Mouse (Mus musculus): ENCODE results near the gene Slit3. TPM values are rescaled to one million over a fixed set of nuclear protein-coding genes. Genes with fewer than 3 reads are reported as not detected.

The Slit3 gene
- polyA plus RNA-seq, 1 experiment from 2014 or later: 14.2 TPM

GRCm38 (mm10) chr11:35295162-35295799 lies 174.3 kb downstream of the Slit3 start:
- Histone ChIP-seq H3K4me2 (replicated peaks; ENCODE audit: low read depth, low read length) (no peak overlapping the region), H3K9ac (replicated peaks; ENCODE audit: low read depth) (no peak overlapping the region), H3K4me1 (ENCODE audit: insufficient read depth, low read depth, low read length) (peaks cover 6% of the 10 kb centered on the region; the same call in 1 of the 2 replicates), H3K36me3 (ENCODE audit: insufficient read depth, low read length) (no peaks in the 10 kb centered on the region), H3K27ac (ENCODE audit: low read length) (no peak overlapping the region), H3K9me3 (ENCODE audit: low read length) (no peaks in the 10 kb centered on the region), H3K27me3 (replicated peaks; ENCODE audit: insufficient read depth, low read length) (no peaks in the 10 kb centered on the region), H3K4me3 (ENCODE audit: low read depth, low read length) (no peak overlapping the region)
- DNase-seq (ENCODE audit: low spot score): no peak
- WGBS: 45% methylated on average over 3 of the region's 3 CpGs
- TF ChIP-seq EP300 (IDR thresholded peaks at IDR 0.05) (no peak), CTCF (IDR thresholded peaks at IDR 0.05) (no peak)
- no peak; the same call in 1 of the 2 replicates for ATAC-seq

- no peak for DNase-seq (ENCODE audit: low spot score)
- Histone ChIP-seq H3K4me1 (ENCODE audit: insufficient read depth, low read depth, low read length) (peaks cover 6% of the 10 kb centered on the region; the same call in 1 of the 2 replicates), H3K9ac (replicated peaks; ENCODE audit: low read depth) (no peak overlapping the region), H3K27me3 (replicated peaks; ENCODE audit: insufficient read depth, low read length) (no peaks in the 10 kb centered on the region), H3K4me3 (ENCODE audit: low read depth, low read length) (no peak overlapping the region), H3K9me3 (ENCODE audit: low read length) (no peaks in the 10 kb centered on the region), H3K4me2 (replicated peaks; ENCODE audit: low read depth, low read length) (no peak overlapping the region), H3K27ac (ENCODE audit: low read length) (no peak overlapping the region), H3K36me3 (ENCODE audit: insufficient read depth, low read length) (no peaks in the 10 kb centered on the region)
- WGBS: 95% methylated on average over 5 of the region's 5 CpGs
- ATAC-seq: no peak
- no peak for TF ChIP-seq CTCF (IDR thresholded peaks at IDR 0.05)
- no peak for TF ChIP-seq EP300 (IDR thresholded peaks at IDR 0.05)
Measured at GRCm38 (mm10) chr11:35296803-35297202, 175.8 kb downstream of the Slit3 start.

GRCm38 (mm10) chr11:35297319-35297718 lies 176.3 kb downstream of the Slit3 start:
- TF ChIP-seq EP300 (IDR thresholded peaks at IDR 0.05) (no peak), CTCF (IDR thresholded peaks at IDR 0.05) (no peak)
- Histone ChIP-seq H3K4me3 (ENCODE audit: low read depth, low read length) (no peak overlapping the region), H3K9me3 (ENCODE audit: low read length) (no peaks in the 10 kb centered on the region), H3K9ac (replicated peaks; ENCODE audit: low read depth) (no peak overlapping the region), H3K27ac (ENCODE audit: low read length) (no peak overlapping the region), H3K4me2 (replicated peaks; ENCODE audit: low read depth, low read length) (no peak overlapping the region), H3K36me3 (ENCODE audit: insufficient read depth, low read length) (no peaks in the 10 kb centered on the region), H3K27me3 (replicated peaks; ENCODE audit: insufficient read depth, low read length) (no peaks in the 10 kb centered on the region), H3K4me1 (ENCODE audit: insufficient read depth, low read depth, low read length) (peaks cover 6% of the 10 kb centered on the region; the same call in 1 of the 2 replicates)
- 47% methylated on average over 5 of the region's 5 CpGs for whole genome bisulfite sequencing
- peak; percentile 53 for DNase-seq (ENCODE audit: low spot score)
- ATAC-seq: peak; percentile 48; the same call in 1 of the 2 replicates

- Histone ChIP-seq H3K4me3 (ENCODE audit: low read depth, low read length) (no peak overlapping the region), H3K4me2 (replicated peaks; ENCODE audit: low read depth, low read length) (no peak overlapping the region), H3K36me3 (ENCODE audit: insufficient read depth, low read length) (no peaks in the 10 kb centered on the region), H3K9ac (replicated peaks; ENCODE audit: low read depth) (no peak overlapping the region), H3K27me3 (replicated peaks; ENCODE audit: insufficient read depth, low read length) (no peaks in the 10 kb centered on the region), H3K9me3 (ENCODE audit: low read length) (no peaks in the 10 kb centered on the region), H3K27ac (ENCODE audit: low read length) (no peak overlapping the region), H3K4me1 (ENCODE audit: insufficient read depth, low read depth, low read length) (peaks cover 6% of the 10 kb centered on the region; the same call in 1 of the 2 replicates)
- TF ChIP-seq CTCF (IDR thresholded peaks at IDR 0.05) (no peak), EP300 (IDR thresholded peaks at IDR 0.05) (no peak)
- ATAC-seq (no peak), DNase-seq (ENCODE audit: low spot score) (no peak)
- WGBS: 73% methylated on average over 2 of the region's 2 CpGs
Measured at GRCm38 (mm10) chr11:35298526-35298925, 177.5 kb downstream of the Slit3 start.

- ATAC-seq (no peak), DNase-seq (ENCODE audit: low spot score) (no peak)
- Histone ChIP-seq H3K4me3 (ENCODE audit: low read depth, low read length) (no peak overlapping the region), H3K9me3 (ENCODE audit: low read length) (no peaks in the 10 kb centered on the region), H3K27me3 (replicated peaks; ENCODE audit: insufficient read depth, low read length) (no peaks in the 10 kb centered on the region), H3K9ac (replicated peaks; ENCODE audit: low read depth) (no peak overlapping the region), H3K36me3 (ENCODE audit: insufficient read depth, low read length) (no peaks in the 10 kb centered on the region), H3K4me1 (ENCODE audit: insufficient read depth, low read depth, low read length) (peaks cover 6% of the 10 kb centered on the region; the same call in 1 of the 2 replicates), H3K27ac (ENCODE audit: low read length) (no peak overlapping the region), H3K4me2 (replicated peaks; ENCODE audit: low read depth, low read length) (no peak overlapping the region)
- 82% methylated on average over 7 of the region's 7 CpGs for WGBS
- TF ChIP-seq EP300 (IDR thresholded peaks at IDR 0.05) (no peak), CTCF (IDR thresholded peaks at IDR 0.05) (no peak)
Measured at GRCm38 (mm10) chr11:35299857-35300375, 178.9 kb downstream of the Slit3 start.

GRCm38 (mm10) chr11:35302272-35302671 lies 181.2 kb downstream of the Slit3 start:
- 80% methylated on average over 5 of the region's 5 CpGs for WGBS
- no peak overlapping the region for H3K27ac ChIP-seq (ENCODE audit: low read length)
- no peaks in the 10 kb centered on the region for H3K9me3 ChIP-seq (ENCODE audit: low read length)
- H3K27me3 ChIP-seq (replicated peaks; ENCODE audit: insufficient read depth, low read length): no peaks in the 10 kb centered on the region
- no peak overlapping the region for H3K4me3 ChIP-seq (ENCODE audit: low read depth, low read length)
- no peak overlapping the region for H3K4me2 ChIP-seq (replicated peaks; ENCODE audit: low read depth, low read length)
- no peaks in the 10 kb centered on the region for H3K36me3 ChIP-seq (ENCODE audit: insufficient read depth, low read length)
- TF ChIP-seq EP300 (IDR thresholded peaks at IDR 0.05): no peak
- no peak for TF ChIP-seq CTCF (IDR thresholded peaks at IDR 0.05)
- H3K9ac ChIP-seq (replicated peaks; ENCODE audit: low read depth): no peak overlapping the region
- H3K4me1 ChIP-seq (ENCODE audit: insufficient read depth, low read depth, low read length): peaks cover 6% of the 10 kb centered on the region; the same call in 1 of the 2 replicates
- DNase-seq (ENCODE audit: low spot score): no peak
- no peak for ATAC-seq

Measured in lung, postnatal 0 days (tissue).